Mouse (Mus musculus): ENCODE results near the gene Elp1. TPM values are rescaled to one million over a fixed set of nuclear protein-coding genes. Genes with fewer than 3 reads are reported as not detected.

The Elp1 gene
- total and polyA plus RNA-seq, 3 experiments, result 58.1 to 88.4 (median 58.2) TPM

DNA sequence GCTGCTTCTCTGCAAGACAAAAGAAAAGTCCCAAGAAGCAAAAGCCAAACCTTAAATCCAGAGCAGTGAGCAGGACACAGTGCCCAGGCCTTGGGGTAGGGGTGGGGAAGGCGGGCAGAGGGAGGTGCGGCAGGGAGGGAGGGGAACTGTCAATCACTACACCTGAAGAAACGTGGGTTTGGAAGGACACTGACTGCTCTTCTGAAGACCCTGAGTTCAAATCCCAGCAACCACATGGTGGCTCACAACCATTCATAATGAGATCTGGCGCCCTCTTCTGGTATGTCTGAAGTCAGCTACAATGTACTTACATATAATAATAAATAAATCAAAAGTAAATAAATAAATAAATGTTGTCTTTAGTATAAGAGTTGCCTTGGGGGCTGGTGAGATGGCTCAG is 42.8 kb upstream of the Elp1 start:
- Histone ChIP-seq H3K4me2 (ENCODE audit: insufficient read depth, low read depth, poor library complexity, severe bottlenecking) (no peak overlapping the region), H3K36me3 (replicated peaks in 1 of 2; ENCODE audit: control insufficient read depth in 1 of 2, insufficient read depth in 1 of 2, low read length in 1 of 2) (peaks cover 2 to 23% of the 10 kb centered on the region in 2 experiments), H3K4me3 (replicated peaks in 1 of 3; ENCODE audit: low read depth in 2 of 3, low read length in 2 of 3, poor library complexity in 1 of 3) (no peak overlapping the region), H3K9ac (ENCODE audit: insufficient read depth, low read depth) (no peak overlapping the region), H3K79me2 (replicated peaks; ENCODE audit: control insufficient read depth, extremely low read depth, insufficient read depth, poor library complexity, severe bottlenecking) (no peaks in the 10 kb centered on the region), H3K27me3 (replicated peaks) (no peaks in the 10 kb centered on the region), H3K4me1 (ENCODE audit: control insufficient read depth in 1 of 2, insufficient read depth in 2 of 2) (no peaks in the 10 kb centered on the region), H3K9me3 (replicated peaks; ENCODE audit: low read length) (peaks cover 2% of the 10 kb centered on the region), H3K27ac (ENCODE audit: insufficient read depth, low read depth) (no peak overlapping the region)
- dilution Hi-C loops (cut with MboI; ENCODE audit: extremely low pct_ligation_motif_present, extremely low pct_unique_long_range_greater_than_20kb, low sequenced_read_pairs) (no loop called here), in situ Hi-C loops (cut with MboI; ENCODE audit: low pct_ligation_motif_present, low pct_unique_long_range_greater_than_20kb, low sequenced_read_pairs) (no loop called here)
- DNase-seq (ENCODE audit: extremely low read depth), result no peak
- TF ChIP-seq E2F4 (IDR thresholded peaks at IDR 0.05; ENCODE audit: insufficient replicate concordance, low read depth, low read length), result no peak
- 0 out of 4 replicates have a peak, but pooled peaks of 1 of the 2 experiments have one; percentile 1 for TF ChIP-seq CTCF (conservative IDR thresholded peaks at IDR 0.05 in 1 of 2, IDR thresholded peaks at IDR 0.05 in 1 of 2; ENCODE audit: low read depth in 2 of 2, low read length in 2 of 2)

DNA sequence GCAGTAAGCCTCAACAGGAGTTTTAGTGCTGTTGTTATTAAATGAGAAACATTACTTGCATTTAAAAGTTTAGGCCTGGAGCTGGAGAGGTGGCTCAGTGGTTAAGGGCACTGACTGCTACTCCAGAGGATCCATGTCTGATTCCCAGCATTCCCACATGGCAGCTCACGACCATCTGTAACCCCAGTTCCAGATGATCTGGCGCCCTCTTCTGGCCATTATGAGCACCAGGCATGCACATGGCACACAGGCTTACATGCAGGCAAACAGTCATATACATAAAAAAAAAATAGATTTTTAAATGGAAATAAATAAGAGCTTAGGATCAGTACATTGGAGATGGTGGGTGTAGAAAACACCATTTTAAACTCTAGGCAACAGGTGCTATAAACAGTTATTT is 41.8 kb upstream of the Elp1 start:
- in situ Hi-C loops (cut with MboI; ENCODE audit: low pct_ligation_motif_present, low pct_unique_long_range_greater_than_20kb, low sequenced_read_pairs) (no loop called here), dilution Hi-C loops (cut with MboI; ENCODE audit: extremely low pct_ligation_motif_present, extremely low pct_unique_long_range_greater_than_20kb, low sequenced_read_pairs) (no loop called here)
- no peak for DNase-seq (ENCODE audit: extremely low read depth)

DNA sequence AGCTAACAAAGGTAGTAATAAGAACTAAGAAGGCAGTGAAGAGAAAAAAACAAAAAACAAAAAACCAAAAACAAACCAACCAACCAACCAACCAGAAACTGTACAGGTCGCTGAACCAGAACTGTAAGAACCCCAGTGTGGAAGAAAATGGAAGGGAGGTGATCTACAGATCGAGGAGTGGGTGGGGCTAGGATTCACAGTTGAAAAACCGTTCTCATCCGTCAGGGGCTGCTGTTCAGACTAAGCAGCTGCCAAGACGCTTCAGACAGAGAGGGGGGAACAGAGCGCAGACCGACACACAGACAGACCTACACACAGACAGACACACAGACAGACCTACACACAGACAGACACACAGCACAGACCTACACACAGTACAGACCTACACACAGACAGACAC is 40.4 kb upstream of the Elp1 start:
- in situ Hi-C loops (cut with MboI; ENCODE audit: low pct_ligation_motif_present, low pct_unique_long_range_greater_than_20kb, low sequenced_read_pairs) (no loop called here), dilution Hi-C loops (cut with MboI; ENCODE audit: extremely low pct_ligation_motif_present, extremely low pct_unique_long_range_greater_than_20kb, low sequenced_read_pairs) (no loop called here)
- no peak overlapping the region for H3K27ac ChIP-seq (ENCODE audit: insufficient read depth, low read depth)

More for the DNA sequence above, 41.8 kb upstream of the Elp1 start:
- Histone ChIP-seq H3K4me2 (ENCODE audit: insufficient read depth, low read depth, poor library complexity, severe bottlenecking) (no peak overlapping the region), H3K27me3 (replicated peaks) (no peaks in the 10 kb centered on the region), H3K36me3 (replicated peaks in 1 of 2; ENCODE audit: control insufficient read depth in 1 of 2, insufficient read depth in 1 of 2, low read length in 1 of 2) (peaks cover 2 to 23% of the 10 kb centered on the region in 2 experiments), H3K27ac (ENCODE audit: insufficient read depth, low read depth) (no peak overlapping the region), H3K4me1 (ENCODE audit: control insufficient read depth in 1 of 2, insufficient read depth in 2 of 2) (no peaks in the 10 kb centered on the region), H3K79me2 (replicated peaks; ENCODE audit: control insufficient read depth, extremely low read depth, insufficient read depth, poor library complexity, severe bottlenecking) (no peaks in the 10 kb centered on the region), H3K4me3 (replicated peaks in 1 of 3; ENCODE audit: low read depth in 2 of 3, low read length in 2 of 3, poor library complexity in 1 of 3) (no peak overlapping the region), H3K9me3 (replicated peaks; ENCODE audit: low read length) (peaks cover 2% of the 10 kb centered on the region), H3K9ac (ENCODE audit: insufficient read depth, low read depth) (no peak overlapping the region)
- no peak for TF ChIP-seq JUND (conservative IDR thresholded peaks at IDR 0.05; ENCODE audit: low read depth, low read length)

More for the DNA sequence above, 40.4 kb upstream of the Elp1 start:
- H3K4me1 ChIP-seq (ENCODE audit: control insufficient read depth in 1 of 2, insufficient read depth in 2 of 2), result no peaks in the 10 kb centered on the region
- no peaks in the 10 kb centered on the region for H3K79me2 ChIP-seq (replicated peaks; ENCODE audit: control insufficient read depth, extremely low read depth, insufficient read depth, poor library complexity, severe bottlenecking)
- no peak overlapping the region for H3K9ac ChIP-seq (ENCODE audit: insufficient read depth, low read depth)
- H3K4me3 ChIP-seq (replicated peaks in 1 of 3; ENCODE audit: low read depth in 2 of 3, low read length in 2 of 3, poor library complexity in 1 of 3), result no peak overlapping the region
- H3K9me3 ChIP-seq (replicated peaks; ENCODE audit: low read length), result peaks cover 2% of the 10 kb centered on the region
- H3K27me3 ChIP-seq (replicated peaks), result no peaks in the 10 kb centered on the region
- no peak overlapping the region for H3K4me2 ChIP-seq (ENCODE audit: insufficient read depth, low read depth, poor library complexity, severe bottlenecking)
- H3K36me3 ChIP-seq (replicated peaks in 1 of 2; ENCODE audit: control insufficient read depth in 1 of 2, insufficient read depth in 1 of 2, low read length in 1 of 2), result peaks cover 2 to 22% of the 10 kb centered on the region in 2 experiments
- TF ChIP-seq POLR2A (IDR thresholded peaks at IDR 0.05; ENCODE audit: low read depth, low read length) (no peak), ZC3H11A (IDR thresholded peaks at IDR 0.05; ENCODE audit: low read depth, low read length) (no peak), JUND (conservative IDR thresholded peaks at IDR 0.05; ENCODE audit: low read depth, low read length) (no peak), MAZ (IDR thresholded peaks at IDR 0.05; ENCODE audit: low read depth, low read length) (no peak), POLR2AphosphoS2 (IDR thresholded peaks at IDR 0.05; ENCODE audit: low read depth, low read length) (no peak), NELFE (IDR thresholded peaks at IDR 0.05; ENCODE audit: low read depth, low read length) (no peak), ETS1 (conservative IDR thresholded peaks at IDR 0.05; ENCODE audit: low read depth, low read length) (no peak), ZKSCAN1 (IDR thresholded peaks at IDR 0.05; ENCODE audit: borderline replicate concordance, low read depth, low read length) (no peak), PAX5 (IDR thresholded peaks at IDR 0.05; ENCODE audit: low read length) (no peak), TCF12 (IDR thresholded peaks at IDR 0.05; ENCODE audit: low read depth, low read length) (no peak), KAT2A (IDR thresholded peaks at IDR 0.05; ENCODE audit: insufficient replicate concordance, low read length) (no peak), JUN (IDR thresholded peaks at IDR 0.05; ENCODE audit: insufficient read depth, low read depth, low read length) (no peak), IRF4 (IDR thresholded peaks at IDR 0.05; ENCODE audit: low read depth, low read length) (no peak), CHD2 (IDR thresholded peaks at IDR 0.05; ENCODE audit: low read length) (no peak), ZMIZ1 (IDR thresholded peaks at IDR 0.05; ENCODE audit: low read depth, low read length) (no peak), HCFC1 (IDR thresholded peaks at IDR 0.05; ENCODE audit: low read depth, low read length) (no peak), RCOR1 (conservative IDR thresholded peaks at IDR 0.05; ENCODE audit: low read depth, low read length) (no peak), CHD1 (IDR thresholded peaks at IDR 0.05; ENCODE audit: low read depth, low read length) (no peak), MAX (IDR thresholded peaks at IDR 0.05; ENCODE audit: low read length) (no peak), UBTF (IDR thresholded peaks at IDR 0.05; ENCODE audit: low read depth, low read length) (no peak)
- no peak for DNase-seq (ENCODE audit: extremely low read depth)

Measured in CH12.LX (cell line).